Mouse (Mus musculus): ENCODE results near the gene Lrp11. TPM values are rescaled to one million over a fixed set of nuclear protein-coding genes. Genes with fewer than 3 reads are reported as not detected.

Gene Lrp11
- total RNA-seq (2021), result 100 to 1,000 TPM; 197 to 200 TPM
- long read RNA-seq, experiment 1, transcript Lrp11-201 (7 exons, 3,386 nt), result major isoform, 202 of 234 reads
- long read RNA-seq, experiment 1, partial matches to known transcripts, result 11 of 234 reads
- long read RNA-seq, experiment 1, other reads (novel, unspliced or antisense), result 17 of 234 reads
- long read RNA-seq, experiment 2, transcript Lrp11-201 (7 exons, 3,386 nt), result major isoform, 321 of 364 reads
- long read RNA-seq, experiment 2, transcript Lrp11-205 (3 exons, 976 nt), result minor isoform, 6 of 364 reads
- long read RNA-seq, experiment 2, partial matches to known transcripts, result 14 of 364 reads
- long read RNA-seq, experiment 2, other reads (novel, unspliced or antisense), result 21 of 364 reads

- DNase-seq (ENCODE audit: low spot score in 2 of 2), result peak; percentile 84 to 88
- Histone ChIP-seq H3K4me3 (peak within 1 kb of the TSS; percentile 89), H3K27ac (peak within 1 kb of the TSS; percentile 91)
- peak; percentile 34 for TF ChIP-seq CTCF (conservative IDR thresholded peaks at IDR 0.05)
Measured at GRCm38 (mm10) chr10:7589592-7590233, at the start of gene Lrp11. Lrp11 (plus strand) TSS chr10:7589800.

GRCm38 (mm10) chr10:7578002-7578401, 11.6 kb upstream of the Lrp11 start:
- DNase-seq (ENCODE audit: low spot score in 2 of 2), result peak; percentile 64 to 77
- TF ChIP-seq CTCF (conservative IDR thresholded peaks at IDR 0.05), result peak; percentile 81
- Histone ChIP-seq H3K4me3 (no peak overlapping the region), H3K27ac (no peak overlapping the region)

GRCm38 (mm10) chr10:7581401-7581800, 8.2 kb upstream of the Lrp11 start:
- no peak for TF ChIP-seq CTCF (conservative IDR thresholded peaks at IDR 0.05)
- peak in 1 of 2 experiments; percentile 23 for DNase-seq (ENCODE audit: low spot score in 2 of 2)
- H3K27ac ChIP-seq, result peak overlapping the region; percentile 90
- no peak overlapping the region for H3K4me3 ChIP-seq

GRCm38 (mm10) chr10:7582157-7582890, 7.3 kb upstream of the Lrp11 start:
- H3K4me3 ChIP-seq, result peak overlapping the region; percentile 23; the same call in 1 of the 2 replicates
- TF ChIP-seq CTCF (conservative IDR thresholded peaks at IDR 0.05), result no peak
- H3K27ac ChIP-seq, result peak overlapping the region; percentile 90
- peak in 1 of 2 experiments; percentile 19 for DNase-seq (ENCODE audit: low spot score in 2 of 2)

GRCm38 (mm10) chr10:7582891-7583557, 6.6 kb upstream of the Lrp11 start:
- peak; percentile 27 to 45 for DNase-seq (ENCODE audit: low spot score in 2 of 2)
- peak overlapping the region; percentile 23; the same call in 1 of the 2 replicates for H3K4me3 ChIP-seq
- no peak for TF ChIP-seq CTCF (conservative IDR thresholded peaks at IDR 0.05)
- H3K27ac ChIP-seq, result peak overlapping the region; percentile 90

- H3K4me3 ChIP-seq, result no peak overlapping the region
- no peak for DNase-seq (ENCODE audit: low spot score in 2 of 2)
- H3K27ac ChIP-seq, result no peak overlapping the region
- no peak for TF ChIP-seq CTCF (conservative IDR thresholded peaks at IDR 0.05)
Measured at GRCm38 (mm10) chr10:7586771-7587170, 2.8 kb upstream of the Lrp11 start.

GRCm38 (mm10) chr10:7590234-7590689, 662 bp downstream of the Lrp11 start:
- no peak for TF ChIP-seq CTCF (conservative IDR thresholded peaks at IDR 0.05)
- H3K27ac ChIP-seq, result peak overlapping the region; percentile 91
- DNase-seq (ENCODE audit: low spot score in 2 of 2), result peak; percentile 17 to 46
- peak overlapping the region; percentile 89 for H3K4me3 ChIP-seq

GRCm38 (mm10) chr10:7590792-7591191, 1.2 kb downstream of the Lrp11 start:
- Histone ChIP-seq H3K4me3 (peak overlapping the region; percentile 89), H3K27ac (peak overlapping the region; percentile 91)
- DNase-seq (ENCODE audit: low spot score in 2 of 2), result no peak
- TF ChIP-seq CTCF (conservative IDR thresholded peaks at IDR 0.05), result no peak

- Histone ChIP-seq H3K4me3 (no peak overlapping the region), H3K27ac (no peak overlapping the region)
- DNase-seq (ENCODE audit: low spot score in 2 of 2), result no peak
- TF ChIP-seq CTCF (conservative IDR thresholded peaks at IDR 0.05), result no peak
Measured at GRCm38 (mm10) chr10:7594797-7595196, 5.2 kb downstream of the Lrp11 start.

- H3K4me3 ChIP-seq, result no peak overlapping the region
- TF ChIP-seq CTCF (conservative IDR thresholded peaks at IDR 0.05), result no peak
- no peak for DNase-seq (ENCODE audit: low spot score in 2 of 2)
- H3K27ac ChIP-seq, result no peak overlapping the region
Measured at GRCm38 (mm10) chr10:7596251-7596650, 6.7 kb downstream of the Lrp11 start.

GRCm38 (mm10) chr10:7598177-7598576, 8.6 kb downstream of the Lrp11 start:
- DNase-seq (ENCODE audit: low spot score in 2 of 2), result no peak
- TF ChIP-seq CTCF (conservative IDR thresholded peaks at IDR 0.05), result no peak
- Histone ChIP-seq H3K27ac (no peak overlapping the region), H3K4me3 (no peak overlapping the region)

GRCm38 (mm10) chr10:7600647-7601046, 11.0 kb downstream of the Lrp11 start:
- peak; percentile 97 for TF ChIP-seq CTCF (conservative IDR thresholded peaks at IDR 0.05)
- no peak overlapping the region for H3K27ac ChIP-seq
- H3K4me3 ChIP-seq, result no peak overlapping the region
- peak; percentile 54 to 80 for DNase-seq (ENCODE audit: low spot score in 2 of 2)
